Mouse (Mus musculus): Measurements from ENCODE around the gene Hras.

- TF ChIP-seq CTCF (IDR thresholded peaks at IDR 0.05; ENCODE audit: control insufficient read depth, insufficient read depth, insufficient read length), result no peak
- no peak for TF ChIP-seq MAX (IDR thresholded peaks at IDR 0.05)
- TF ChIP-seq MYOD1 (IDR thresholded peaks at IDR 0.05; ENCODE audit: control insufficient read depth, insufficient read length, low read depth), result no peak
- no peak for TF ChIP-seq USF1 (IDR thresholded peaks at IDR 0.05; ENCODE audit: low read depth)
- no peak for TF ChIP-seq CEBPB (IDR thresholded peaks at IDR 0.05; ENCODE audit: low read depth)
These were observed 48.4 kb downstream of the Hras start for GRCm38 (mm10) chr7:141145403-141145802.
